Mouse (Mus musculus) erythroid progenitor cell, adult 5-6 weeks (primary cell): ENCODE data around the gene Ski. TPM values are rescaled to one million over a fixed set of nuclear protein-coding genes. Genes with fewer than 3 reads are reported as not detected.

Experiments
- ATAC-seq: replicated peaks from 2 replicates; pipeline ENCODE4 v1.8.0; 2016; ENCODE audit warnings: moderate number of reproducible peaks, mild to moderate bottlenecking, moderate TSS enrichment, inconsistent platforms; ENCODE audit not compliant: poor library complexity, low FRiP score, severe bottlenecking
- total RNA-seq, 2 experiments: library from RNA; stranded (forward) in 1 of 2; stranded (reverse) in 1 of 2; fragments of 150-400 nt in 1 of 2; fragments of 186-747, 209-891 nt in 1 of 2; gene quantifications; 2 replicates each; pipeline versions ENCODE4 v1.2.3 to v1.2.4; 2015 to 2017; ENCODE audit warnings: low replicate concordance in 2 of 2

Gene Ski
- total RNA-seq, 2 experiments from 2014 or later, result 2.7 to 5.0 TPM

DNA sequence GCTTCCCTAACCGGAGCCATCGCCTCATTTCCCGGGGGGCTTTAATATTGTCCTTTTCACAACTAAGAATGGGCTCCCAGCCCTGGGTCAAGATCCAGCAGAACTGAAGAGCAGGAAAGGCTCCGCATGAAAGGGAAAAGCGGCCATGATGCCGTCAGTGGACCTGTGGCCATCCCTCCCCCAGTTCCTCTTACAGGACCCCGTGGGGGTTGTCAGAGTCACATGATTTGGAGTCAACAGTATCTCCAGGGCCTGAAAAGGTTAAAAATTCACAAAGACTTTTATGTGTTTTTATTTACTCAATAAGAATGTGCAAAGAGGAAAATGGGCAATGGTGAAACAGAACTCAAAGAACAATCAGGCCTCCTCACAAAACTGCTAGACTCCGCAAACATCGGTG is 36.5 kb downstream of the Ski start:
- ATAC-seq, result no peak

DNA sequence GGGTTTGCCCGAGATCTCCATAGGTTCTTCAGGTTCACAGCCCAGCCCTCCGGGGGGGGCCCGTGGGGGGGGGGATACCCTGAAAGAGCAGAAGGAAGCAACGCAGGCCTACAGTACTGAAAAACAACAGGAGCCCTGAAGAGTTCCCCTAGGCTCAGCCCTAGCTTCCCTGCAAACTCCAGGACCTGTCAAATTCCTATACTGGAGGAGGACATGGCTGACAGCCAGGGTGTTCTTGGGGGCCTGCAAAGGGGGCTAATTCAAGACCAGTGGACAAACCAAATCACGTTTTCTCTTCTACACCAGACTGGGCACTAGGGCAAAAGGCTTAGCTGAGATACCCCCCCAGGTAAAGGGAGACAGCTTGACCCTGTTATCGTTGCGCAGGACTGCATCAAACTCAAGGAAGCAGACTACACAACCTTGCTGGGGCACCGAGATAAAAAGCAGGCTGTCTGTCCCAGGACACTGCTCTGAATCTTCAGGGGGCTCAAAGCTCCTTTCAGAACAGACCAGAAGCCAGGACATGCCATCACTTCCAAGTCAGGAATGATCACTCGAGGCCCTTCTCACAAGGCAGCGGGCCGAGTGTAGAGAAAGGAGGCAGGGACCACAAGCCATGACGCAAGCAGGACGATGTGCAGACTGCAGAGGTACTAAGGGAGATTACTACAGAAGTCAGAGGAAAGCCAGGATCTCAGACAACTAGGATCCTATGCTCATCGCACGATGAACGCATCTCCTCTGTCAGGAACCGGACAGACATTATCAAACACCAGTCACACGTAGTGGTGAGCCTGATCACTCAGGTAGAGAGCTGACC is 37.9 kb downstream of the Ski start:
- no peak for ATAC-seq

DNA sequence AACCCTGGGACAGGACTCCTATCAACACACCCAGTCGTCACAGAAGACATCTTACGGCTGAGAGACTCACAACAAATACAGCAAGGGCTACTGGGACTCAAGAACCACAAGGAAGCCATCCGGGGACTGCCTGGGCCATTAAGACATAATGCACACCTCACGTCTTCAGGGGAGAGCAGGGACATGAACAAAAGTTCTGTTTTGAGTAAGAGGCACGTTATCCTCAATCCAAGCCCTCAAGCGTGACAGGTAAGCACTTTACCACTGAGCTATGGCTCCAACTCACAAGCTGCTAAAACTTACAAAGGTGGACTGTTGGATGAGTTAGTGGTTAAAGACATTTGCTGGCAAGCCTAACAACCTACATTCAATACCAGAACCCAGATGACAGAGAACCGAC is 39.2 kb downstream of the Ski start:
- ATAC-seq, result no peak

GRCm38 (mm10) chr4:155178981-155179512 is 43.3 kb downstream of the Ski start:
- no peak for ATAC-seq

GRCm38 (mm10) chr4:155178274-155178673 is 44.1 kb downstream of the Ski start:
- no peak for ATAC-seq

DNA sequence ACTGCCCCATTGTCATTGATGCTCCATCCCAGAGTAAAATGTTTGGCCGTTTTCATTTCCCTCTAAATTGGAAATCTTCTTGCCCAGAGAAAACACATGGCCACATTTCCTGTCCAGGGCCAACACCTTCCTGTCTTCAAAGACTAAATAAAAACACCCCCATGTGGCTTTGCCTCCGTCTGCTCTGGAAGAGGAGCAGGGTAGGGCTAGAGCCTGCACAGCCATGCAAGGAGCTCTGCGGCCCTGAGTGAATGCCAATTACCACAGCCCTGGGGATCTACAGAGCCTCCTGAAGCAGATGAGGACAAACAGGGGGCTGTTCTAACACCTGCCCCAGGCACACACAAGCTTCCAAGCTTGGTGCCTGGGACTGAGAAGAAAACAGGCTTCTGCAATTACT is 46.2 kb downstream of the Ski start:
- no peak for ATAC-seq

GRCm38 (mm10) chr4:155173822-155174785 is 48.3 kb downstream of the Ski start:
- ATAC-seq, result no peak

DNA sequence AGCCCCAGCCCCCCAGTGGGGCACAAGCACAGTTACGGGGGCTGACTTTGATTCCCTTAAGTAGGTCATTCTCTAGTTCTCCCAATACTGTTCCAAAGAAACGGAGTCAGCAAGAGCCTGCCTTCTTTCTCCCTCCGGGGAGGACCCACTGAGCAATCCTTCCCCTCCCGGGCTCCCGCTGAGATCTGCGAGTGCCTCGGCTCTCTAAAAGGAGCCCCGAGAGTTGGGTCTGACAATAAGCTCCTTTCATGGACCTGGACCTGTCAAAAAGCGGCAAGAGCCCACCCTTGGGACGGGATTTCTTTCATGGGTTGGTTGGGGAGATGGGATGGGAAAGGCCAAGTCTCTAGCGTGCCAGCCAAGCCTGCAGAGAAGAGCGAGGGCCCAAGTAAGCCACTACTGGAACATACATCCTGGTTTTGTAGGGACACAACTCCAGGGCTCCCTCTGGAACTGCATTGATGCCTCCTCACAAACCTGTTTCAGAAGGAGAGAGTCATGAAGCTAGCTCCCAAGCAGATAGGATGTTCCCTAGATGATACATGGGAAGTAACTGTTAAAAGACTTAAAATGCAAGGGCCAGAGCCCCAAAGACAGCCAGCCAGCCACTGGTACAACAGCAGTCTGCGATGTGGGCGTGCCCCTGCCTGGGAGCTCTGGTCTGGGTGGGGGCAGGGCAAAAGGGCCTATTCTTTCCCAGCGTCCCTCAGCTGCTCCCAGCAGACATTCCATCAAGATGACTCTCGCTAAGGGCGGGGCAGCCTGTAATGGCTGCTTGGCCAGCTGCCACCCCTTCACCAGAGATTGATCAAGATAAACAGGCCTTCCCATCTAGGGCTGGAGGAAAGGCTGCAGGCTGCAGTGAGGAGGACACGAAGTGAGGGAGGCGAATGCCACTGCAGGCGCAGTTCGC is 49.2 kb downstream of the Ski start:
- no peak for ATAC-seq

- ATAC-seq, result no peak
Measured at GRCm38 (mm10) chr4:155171961-155172533, 50.3 kb downstream of the Ski start.

DNA sequence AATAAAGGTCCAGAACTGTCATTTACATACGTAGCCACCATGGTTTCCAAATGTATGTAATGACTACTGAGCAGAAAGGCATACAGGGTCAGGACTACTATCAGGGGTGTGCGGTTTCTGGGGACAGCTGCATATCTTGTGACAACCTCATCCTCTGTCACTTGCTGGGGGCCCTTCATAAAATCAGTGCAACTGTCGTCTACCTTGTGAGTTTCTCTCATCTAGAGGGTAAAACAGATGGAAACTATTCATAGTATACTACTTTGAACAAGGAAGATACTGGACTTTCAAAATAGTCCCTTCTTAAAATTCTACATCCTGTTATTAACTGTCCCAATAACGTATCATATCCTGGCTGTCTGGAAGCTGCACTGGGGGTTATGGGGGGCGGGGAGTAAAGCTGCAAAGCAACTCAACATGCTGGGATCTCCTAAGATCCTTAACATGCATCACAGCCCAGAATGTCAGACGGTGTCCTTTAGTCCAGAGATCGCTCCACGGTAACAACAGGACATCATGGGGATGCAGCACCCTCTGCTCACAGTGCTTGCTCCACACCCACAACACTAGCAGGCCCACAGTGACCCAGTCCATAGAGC is 51.7 kb downstream of the Ski start:
- no peak for ATAC-seq

GRCm38 (mm10) chr4:155168835-155169252 is 53.5 kb downstream of the Ski start:
- no peak for ATAC-seq

- ATAC-seq, result no peak
Measured at GRCm38 (mm10) chr4:155165861-155166260, 56.5 kb downstream of the Ski start.

- ATAC-seq, result no peak
Measured at GRCm38 (mm10) chr4:155164550-155164949, 57.8 kb downstream of the Ski start.

- ATAC-seq, result no peak
Measured at GRCm38 (mm10) chr4:155163685-155164084, 58.7 kb downstream of the Ski start.

DNA sequence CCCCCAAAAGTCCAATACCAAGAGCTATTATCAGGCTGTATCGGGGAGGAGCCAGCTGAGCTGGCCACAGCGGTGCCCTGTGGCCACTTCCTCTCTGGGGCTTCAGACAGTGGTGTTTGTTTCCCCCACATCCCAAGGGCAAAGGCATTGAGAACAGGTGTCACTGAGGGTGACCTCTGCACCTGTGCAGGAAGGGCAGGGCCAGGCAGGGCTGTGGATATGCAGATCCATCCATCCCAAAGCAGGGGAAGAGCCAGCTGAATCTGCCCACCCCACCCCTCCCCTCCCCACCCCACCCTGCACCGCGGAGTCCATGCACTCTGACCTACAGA is 59.1 kb downstream of the Ski start:
- no peak for ATAC-seq

DNA sequence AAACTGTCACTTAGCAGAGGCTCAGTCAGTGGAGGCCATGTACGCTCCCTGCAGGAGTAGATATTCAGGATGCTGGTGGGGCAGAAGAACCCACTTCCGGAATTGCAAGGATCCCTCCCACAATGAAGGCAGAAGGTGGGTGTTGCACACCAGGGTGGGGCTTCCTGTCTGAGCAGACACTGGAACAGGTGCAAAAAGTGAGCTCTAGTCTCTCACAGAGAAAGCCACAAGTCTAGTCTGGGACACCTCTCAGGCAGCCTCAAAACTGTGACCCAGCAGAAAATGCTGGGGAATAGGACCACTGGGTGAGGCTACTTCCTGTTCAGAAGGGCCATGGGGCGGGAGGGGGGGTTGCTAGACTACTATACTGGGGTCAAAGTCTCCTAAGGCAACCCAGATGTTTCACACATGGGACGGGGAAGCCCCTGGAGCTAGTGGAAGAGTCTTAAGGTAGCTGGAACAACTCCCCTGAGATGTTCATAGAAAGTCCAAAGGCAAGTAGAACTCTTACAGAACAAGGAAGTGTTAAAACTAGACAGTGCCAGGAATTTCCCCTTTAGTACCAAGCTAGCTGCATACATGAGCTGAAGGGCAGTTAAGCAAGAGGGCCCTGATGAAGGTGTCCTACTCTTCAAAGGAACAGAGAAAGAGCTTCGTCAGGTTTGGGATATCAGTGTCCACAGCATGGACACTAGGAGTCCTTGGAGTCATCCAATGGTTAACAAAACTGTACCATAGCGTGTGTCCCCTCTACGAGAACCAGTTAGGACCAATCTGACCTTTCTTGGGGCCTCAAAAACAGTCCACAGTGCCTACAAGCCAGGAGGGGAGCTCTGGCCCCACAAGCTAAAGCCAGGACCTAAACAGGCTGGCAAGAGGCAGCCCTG is 59.7 kb downstream of the Ski start:
- ATAC-seq, result no peak

GRCm38 (mm10) chr4:155158543-155158917 is 63.9 kb downstream of the Ski start:
- no peak for ATAC-seq
